Mouse (Mus musculus) bone marrow, adult 2 months (tissue): Measurements from ENCODE around the gene Mcpt4.

Source experiments
- CTCF ChIP-seq: fragments of 200-500 bp; IDR thresholded peaks from 2 replicates; pipeline ENCODE4 v1.5.1; 2011; ENCODE audit warnings: low read length, control low read depth; ENCODE audit not compliant: control insufficient read depth, insufficient read depth
- POLR2A ChIP-seq: fragments of 200-500 bp; IDR thresholded peaks from 2 replicates; pipeline ENCODE4 v1.6.1; 2011; ENCODE audit warnings: low read depth, mild to moderate bottlenecking, control low read depth, low read length, borderline replicate concordance; ENCODE audit not compliant: control insufficient read depth

GRCm38 (mm10) chr14:56055408-56055807, 6.7 kb downstream of the Mcpt4 start:
- TF ChIP-seq CTCF (no peak), POLR2A (no peak)
